In the genomic region with DNA sequence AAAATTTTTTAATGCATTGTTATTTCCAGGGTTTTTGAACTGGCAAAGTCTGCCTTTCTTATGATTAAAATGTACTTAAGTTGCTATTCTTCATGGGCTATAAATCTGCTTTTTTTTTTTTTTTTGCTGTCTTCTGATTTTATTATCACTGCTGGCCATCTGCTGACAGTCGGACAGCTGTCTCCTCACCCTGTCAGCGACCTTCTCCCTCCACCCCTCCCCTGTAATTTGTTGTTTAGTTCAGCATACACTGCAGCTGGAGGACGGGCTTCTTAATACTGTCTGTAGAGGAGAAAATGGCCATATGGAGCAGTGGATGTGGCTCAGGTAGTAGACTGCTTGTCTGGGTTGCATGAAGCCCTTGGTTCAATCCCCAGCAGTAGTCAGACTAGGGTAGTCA, we compare ENCODE assay signal across 22 mouse cellular contexts.
DNase-seq lines count a peak whose midpoint lies in the region; ATAC-seq and TF ChIP-seq lines count a peak whose summit lies in the region.
"Had no signal": no experiment of that assay in that cellular context is flagged by ENCODE, and none has a peak within 500 bp of the region (broad histone marks: within the 10 kb centered on the region; RNA-seq: fewer than 3 reads in every experiment).

No protein-coding gene starts in this region.

- H3K9ac ChIP-seq in kidney, embryonic 16.5 days (replicated peaks; ENCODE audit: low read length): no peak overlapping the region
- no peak overlapping the region for H3K9ac ChIP-seq in kidney, embryonic 14.5 days (ENCODE audit: low read depth, low read length)
- H3K9ac ChIP-seq in lung, embryonic 16.5 days (ENCODE audit: low read length): no peak overlapping the region
- no peak overlapping the region for H3K9ac ChIP-seq in liver, embryonic 11.5 days (ENCODE audit: low read depth, low read length)
- H3K9ac ChIP-seq: embryonic facial prominence, embryonic 15.5 days; forebrain, postnatal 0 days; heart, embryonic 12.5 days; kidney, embryonic 15.5 days; limb, embryonic 12.5 days; liver, embryonic 13.5 days; neural tube, embryonic 12.5 days; stomach, embryonic 15.5 days had no signal

- no peak overlapping the region for H3K27ac ChIP-seq in kidney, embryonic 16.5 days (ENCODE audit: low read length)
- H3K27ac ChIP-seq in kidney, embryonic 14.5 days (ENCODE audit: low read depth, low read length): no peak overlapping the region
- no peak overlapping the region for H3K27ac ChIP-seq in lung, embryonic 16.5 days (ENCODE audit: low read length)
- no peak overlapping the region for H3K27ac ChIP-seq in liver, embryonic 11.5 days (ENCODE audit: low read depth, low read length)
- H3K27ac ChIP-seq: embryonic facial prominence, embryonic 15.5 days; kidney, embryonic 15.5 days; limb, embryonic 12.5 days; liver, embryonic 13.5 days; neural tube, embryonic 12.5 days; stomach, embryonic 15.5 days had no signal

- peak; percentile 51 for ATAC-seq in kidney, embryonic 16.5 days (ENCODE audit: low FRiP score, low TSS enrichment)
- ATAC-seq in kidney, embryonic 14.5 days (ENCODE audit: low FRiP score, low TSS enrichment): no peak
- ATAC-seq in lung, embryonic 16.5 days (ENCODE audit: low read depth): 0 out of 2 replicates have a peak, but pooled peaks have one; percentile 38
- ATAC-seq in megakaryocyte-erythroid progenitor cell, adult 5-6 weeks (replicated peaks; ENCODE audit: low FRiP score, low TSS enrichment, poor library complexity, severe bottlenecking): peak; percentile 43; the same call in 1 of the 2 replicates
- ATAC-seq in liver, embryonic 11.5 days (replicated peaks; ENCODE audit: low FRiP score): no peak
- ATAC-seq: activated CD4-positive, CD25-positive, alpha-beta regulatory T cell, adult 4 months; CD4-positive, CD25-positive, alpha-beta regulatory T cell, adult 4 months; forebrain, postnatal 0 days; lung, postnatal 0 days had no signal

- no peak overlapping the region for H3K4me3 ChIP-seq in kidney, embryonic 16.5 days (ENCODE audit: low read length)
- H3K4me3 ChIP-seq in kidney, embryonic 14.5 days (ENCODE audit: low read length): no peak overlapping the region
- no peak overlapping the region for H3K4me3 ChIP-seq in lung, embryonic 16.5 days (ENCODE audit: low read length)
- H3K4me3 ChIP-seq in lung, adult 2 months (replicated peaks; ENCODE audit: extremely low read depth, low read depth, low read length): no peak overlapping the region
- H3K4me3 ChIP-seq in liver, embryonic 11.5 days (ENCODE audit: low read depth, low read length): no peak overlapping the region
- H3K4me3 ChIP-seq: embryonic facial prominence, embryonic 15.5 days; heart, embryonic 12.5 days; kidney, embryonic 15.5 days; limb, embryonic 12.5 days; liver, embryonic 13.5 days; neural tube, embryonic 12.5 days; stomach, embryonic 15.5 days had no signal

- no peaks in the 10 kb centered on the region for H3K9me3 ChIP-seq in kidney, embryonic 16.5 days (ENCODE audit: low read length)
- H3K9me3 ChIP-seq in kidney, embryonic 14.5 days (ENCODE audit: control insufficient read depth, low read length): no peaks in the 10 kb centered on the region
- H3K9me3 ChIP-seq in lung, embryonic 16.5 days (ENCODE audit: control insufficient read depth, low read length): no peaks in the 10 kb centered on the region
- no peaks in the 10 kb centered on the region for H3K9me3 ChIP-seq in liver, embryonic 11.5 days (ENCODE audit: control insufficient read depth, low read length)
- H3K9me3 ChIP-seq: embryonic facial prominence, embryonic 15.5 days; kidney, embryonic 15.5 days; limb, embryonic 12.5 days; liver, embryonic 13.5 days; neural tube, embryonic 12.5 days; stomach, embryonic 15.5 days had no signal

- WGBS in kidney, embryonic 16.5 days: 23% methylated on average over 3 of the region's 3 CpGs
- WGBS in kidney, embryonic 14.5 days: 18% methylated on average over 3 of the region's 3 CpGs
- 33% methylated on average over 3 of the region's 3 CpGs for WGBS in lung, embryonic 16.5 days
- WGBS in lung, adult 2 months: 38% methylated on average over 3 of the region's 3 CpGs
- 38% methylated on average over 3 of the region's 3 CpGs for WGBS in liver, embryonic 11.5 days

- H3K4me2 ChIP-seq in kidney, embryonic 16.5 days (replicated peaks; ENCODE audit: low read depth, low read length): no peak overlapping the region
- no peak overlapping the region for H3K4me2 ChIP-seq in kidney, embryonic 14.5 days (replicated peaks; ENCODE audit: low read depth, low read length)
- no peak overlapping the region for H3K4me2 ChIP-seq in lung, embryonic 16.5 days (ENCODE audit: low read depth, low read length)
- H3K4me2 ChIP-seq in liver, embryonic 11.5 days: no peak overlapping the region
- H3K4me2 ChIP-seq: embryonic facial prominence, embryonic 15.5 days; heart, embryonic 12.5 days; kidney, embryonic 15.5 days; limb, embryonic 12.5 days; liver, embryonic 13.5 days; neural tube, embryonic 12.5 days; stomach, embryonic 15.5 days had no signal

- no peaks in the 10 kb centered on the region for H3K27me3 ChIP-seq in kidney, embryonic 16.5 days (ENCODE audit: insufficient read depth, low read length)
- H3K27me3 ChIP-seq in kidney, embryonic 14.5 days (ENCODE audit: control insufficient read depth, insufficient read depth, low read length): no peaks in the 10 kb centered on the region
- no peaks in the 10 kb centered on the region for H3K27me3 ChIP-seq in lung, embryonic 16.5 days (ENCODE audit: control insufficient read depth, insufficient read depth, low read depth, low read length)
- H3K27me3 ChIP-seq in liver, embryonic 11.5 days (replicated peaks; ENCODE audit: control insufficient read depth, insufficient read depth, low read length): no peaks in the 10 kb centered on the region
- H3K27me3 ChIP-seq: embryonic facial prominence, embryonic 15.5 days; heart, embryonic 12.5 days; kidney, embryonic 15.5 days; limb, embryonic 12.5 days; liver, embryonic 13.5 days; neural tube, embryonic 12.5 days; stomach, embryonic 15.5 days had no signal

- peak; percentile 20 for DNase-seq in embryo, embryonic 10.5 days (ENCODE audit: low spot score)
- DNase-seq in embryo, embryonic 10 days (ENCODE audit: low spot score): no peak
- DNase-seq in lung, adult 2 months: no peak
- no peak for DNase-seq in liver, embryonic 11.5 days (ENCODE audit: low spot score)
- DNase-seq: adrenal gland, postnatal 10 days; cerebellum, adult 9-11 months; forebrain, postnatal 0 days; liver, embryonic 13.5 days; right cerebral cortex, postnatal 14 days had no signal

- no peak for TF ChIP-seq CTCF in lung, adult 2 months (IDR thresholded peaks at IDR 0.05; ENCODE audit: insufficient read depth, low read length)

- no peak for TF ChIP-seq POLR2A in lung, adult 2 months (IDR thresholded peaks at IDR 0.05; ENCODE audit: borderline replicate concordance, extremely low read depth, low read depth, low read length)

- H3K36me3 ChIP-seq in kidney, embryonic 16.5 days (ENCODE audit: insufficient read depth, low read length): no peaks in the 10 kb centered on the region
- no peaks in the 10 kb centered on the region for H3K36me3 ChIP-seq in kidney, embryonic 14.5 days (ENCODE audit: control insufficient read depth, insufficient read depth, low read length)
- H3K36me3 ChIP-seq in lung, embryonic 16.5 days (ENCODE audit: control insufficient read depth, insufficient read depth, low read length): no peaks in the 10 kb centered on the region
- H3K36me3 ChIP-seq in liver, embryonic 11.5 days (ENCODE audit: control insufficient read depth, insufficient read depth, low read length): no peaks in the 10 kb centered on the region
- H3K36me3 ChIP-seq: embryonic facial prominence, embryonic 15.5 days; kidney, embryonic 15.5 days; limb, embryonic 12.5 days; liver, embryonic 13.5 days; neural tube, embryonic 12.5 days; stomach, embryonic 15.5 days had no signal

- peaks cover 9% of the 10 kb centered on the region for H3K4me1 ChIP-seq in kidney, embryonic 16.5 days (ENCODE audit: insufficient read depth, low read length)
- H3K4me1 ChIP-seq in kidney, embryonic 14.5 days (ENCODE audit: control insufficient read depth, insufficient read depth, low read length): 0 out of 2 replicates have a peak, but pooled peaks cover 4% of the 10 kb centered on the region
- no peaks in the 10 kb centered on the region for H3K4me1 ChIP-seq in lung, embryonic 16.5 days (replicated peaks; ENCODE audit: control insufficient read depth, insufficient read depth, low read length)
- H3K4me1 ChIP-seq in lung, adult 2 months (ENCODE audit: control insufficient read depth, insufficient read depth, low read length): no peaks in the 10 kb centered on the region
- no peaks in the 10 kb centered on the region for H3K4me1 ChIP-seq in liver, embryonic 11.5 days (replicated peaks; ENCODE audit: control insufficient read depth, insufficient read depth, low read length)
- H3K4me1 ChIP-seq: embryonic facial prominence, embryonic 15.5 days; liver, embryonic 13.5 days had no signal

Comparison
In these comparisons a context has a peak if more than half of its experiments do, and no peak if none do; other contexts are left out.
1. ATAC-seq: peak in kidney, embryonic 16.5 days (single experiment), lung, embryonic 16.5 days (single experiment) and megakaryocyte-erythroid progenitor cell, adult 5-6 weeks (single experiment); none in kidney, embryonic 14.5 days (single experiment) and liver, embryonic 11.5 days (single experiment).